Mouse (Mus musculus) embryonic fibroblast, embryonic 13.5 days (primary cell): ENCODE measurements around the gene Vtcn1. TPM values are rescaled to one million over a fixed set of nuclear protein-coding genes. Genes with fewer than 3 reads are reported as not detected.
"Not testable (repeated sequence)": the region's sequence is repeated elsewhere in the genome, so short reads cannot be mapped to it uniquely, and the experiment has no call there.

Source experiments
- H3K27ac ChIP-seq: 2 replicates; pipeline ENCODE4 v1.5.1; 2012; ENCODE audit warnings: low read length, control low read depth, inconsistent platforms; ENCODE audit not compliant: insufficient read depth
- H3K4me1 ChIP-seq: 2 replicates; pipeline ENCODE4 v1.6.1; 2011; ENCODE audit warnings: low read length; ENCODE audit not compliant: control insufficient read depth, insufficient read depth
- H3K4me3 ChIP-seq: 2 replicates; pipeline ENCODE4 v1.5.1; 2011; ENCODE audit warnings: mild to moderate bottlenecking, control low read depth, low read length; ENCODE audit not compliant: insufficient read depth
- CTCF ChIP-seq: IDR thresholded peaks from 2 replicates; pipeline ENCODE4 v1.5.1; 2011; ENCODE audit warnings: mild to moderate bottlenecking, control low read depth, low read length, moderate library complexity, borderline replicate concordance; ENCODE audit not compliant: insufficient read depth
- POLR2A ChIP-seq: IDR thresholded peaks from 2 replicates; pipeline ENCODE4 v1.6.1; 2011; ENCODE audit warnings: low read depth, mild to moderate bottlenecking, control low read depth, low read length, moderate library complexity
- polyA plus RNA-seq: library from polyadenylated mRNA; stranded (reverse); fragments of >200 nt; gene quantifications from 2 replicates; pipeline ENCODE4 v1.2.4, GENCODE M21; 2011; ENCODE audit warnings: low read depth; ENCODE audit not compliant: missing spikeins, insufficient read length

Vtcn1 gene
- polyA plus RNA-seq, 1 experiment = not detected

DNA sequence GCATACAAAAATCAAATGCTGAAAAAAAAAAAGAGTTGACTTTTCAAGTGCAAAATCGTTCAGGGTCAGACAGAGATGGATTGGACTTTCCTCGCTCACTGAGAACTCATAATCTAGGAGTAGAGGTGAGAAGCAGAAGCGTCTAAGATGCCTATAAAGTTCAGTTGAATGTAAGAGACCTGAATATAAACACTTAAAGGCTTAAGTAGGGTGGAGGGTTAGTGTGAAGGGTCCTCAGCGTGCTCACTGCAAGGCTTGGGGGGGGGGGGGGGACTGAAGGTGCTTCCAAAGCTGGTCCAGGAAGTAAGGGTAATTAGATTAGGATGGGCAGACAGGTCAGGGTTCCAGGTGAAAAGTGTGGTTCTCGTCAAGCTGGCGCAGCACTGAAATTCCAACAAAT is 19.3 kb upstream of the Vtcn1 start:
- no peak for TF ChIP-seq POLR2A
- no peak for TF ChIP-seq CTCF
- Histone ChIP-seq H3K27ac (no peak overlapping the region), H3K4me3 (no peak overlapping the region), H3K4me1 (no peaks in the 10 kb centered on the region)

DNA sequence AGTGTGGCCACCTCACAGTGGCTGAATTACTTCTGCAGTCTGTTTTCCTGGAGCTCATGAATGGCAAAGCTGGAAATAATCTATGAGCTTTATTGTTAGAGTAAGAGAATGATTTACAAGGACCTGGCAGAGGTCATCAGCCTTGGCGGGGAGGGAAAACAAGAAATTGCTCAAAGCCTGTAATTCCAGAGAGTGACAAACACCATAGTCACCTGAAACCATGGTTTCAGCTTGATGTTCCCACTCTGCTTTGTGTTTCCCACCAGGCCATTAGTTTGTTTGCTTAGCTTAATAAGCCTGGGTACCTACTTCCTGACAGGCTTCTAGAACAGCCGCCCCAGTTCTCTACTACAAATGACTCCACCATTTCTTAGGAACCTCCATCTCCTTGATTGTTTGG is 14.8 kb upstream of the Vtcn1 start:
- Histone ChIP-seq H3K4me3 (no peak overlapping the region), H3K27ac (no peak overlapping the region), H3K4me1 (no peaks in the 10 kb centered on the region)
- TF ChIP-seq CTCF = no peak

DNA sequence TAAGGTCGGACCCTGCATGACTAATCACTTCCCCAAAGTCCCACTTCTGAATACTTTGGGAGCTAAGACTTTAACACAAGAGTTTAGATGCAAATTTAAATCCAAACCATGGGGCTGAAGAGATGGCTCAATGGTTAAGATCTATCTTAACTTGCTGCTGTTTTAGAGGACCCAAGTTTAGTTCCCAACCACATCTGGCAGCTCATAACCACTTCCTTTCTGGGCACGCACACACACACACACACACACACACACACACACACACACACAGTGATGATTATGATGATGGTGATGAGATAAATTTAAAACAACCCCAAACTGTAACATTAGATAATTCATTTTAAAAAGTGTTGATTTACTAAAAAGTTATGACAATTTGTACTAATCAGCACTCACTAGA is 13.4 kb upstream of the Vtcn1 start:
- Histone ChIP-seq H3K27ac (no peak overlapping the region), H3K4me3 (no peak overlapping the region), H3K4me1 (no peaks in the 10 kb centered on the region)
- TF ChIP-seq POLR2A (no peak), CTCF (no peak)

DNA sequence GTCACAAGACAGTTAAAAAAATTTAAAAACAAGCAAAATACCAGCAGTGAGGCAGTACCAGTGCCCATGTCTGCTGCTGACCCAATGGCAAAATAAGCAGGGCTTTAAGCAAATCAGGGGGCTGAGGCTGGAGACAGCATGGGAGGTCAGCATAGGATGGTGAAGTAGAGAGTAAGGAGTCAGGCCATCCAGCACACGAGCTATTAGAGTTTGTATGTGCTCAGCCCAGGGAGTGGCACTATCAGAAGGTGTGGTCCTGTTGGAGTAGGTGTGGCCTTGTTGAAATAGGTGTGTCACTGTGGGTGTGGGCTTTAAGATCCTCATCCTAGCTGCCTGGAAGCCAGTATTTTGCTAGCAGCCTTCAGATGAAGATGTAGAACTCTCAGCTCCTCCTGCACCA is 9.8 kb upstream of the Vtcn1 start:
- H3K27ac ChIP-seq, H3K4me3 ChIP-seq, H3K4me1 ChIP-seq: not testable (repeated sequence)

DNA sequence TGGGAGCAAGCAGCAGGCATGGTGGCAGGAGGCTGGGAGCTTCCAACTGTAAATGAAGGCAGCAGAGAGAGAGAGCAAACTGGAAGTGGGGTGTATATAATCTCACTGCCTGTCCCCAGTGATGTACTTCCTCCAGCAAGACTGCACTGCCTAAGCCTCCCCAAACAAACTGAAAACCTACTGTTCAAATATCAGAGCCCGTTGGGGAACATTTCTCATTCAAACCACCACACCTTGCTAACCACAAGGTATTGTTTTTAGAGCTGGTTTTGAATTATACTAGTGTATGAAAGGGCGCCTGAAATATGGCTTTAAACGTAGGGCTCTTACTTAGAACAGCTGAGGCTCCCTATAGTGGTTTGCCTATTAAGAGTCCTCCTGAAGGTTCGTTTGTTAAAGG is 6.5 kb upstream of the Vtcn1 start:
- Histone ChIP-seq H3K4me3 (no peak overlapping the region), H3K27ac (no peak overlapping the region), H3K4me1 (no peaks in the 10 kb centered on the region)
- TF ChIP-seq POLR2A = no peak
- no peak for TF ChIP-seq CTCF

DNA sequence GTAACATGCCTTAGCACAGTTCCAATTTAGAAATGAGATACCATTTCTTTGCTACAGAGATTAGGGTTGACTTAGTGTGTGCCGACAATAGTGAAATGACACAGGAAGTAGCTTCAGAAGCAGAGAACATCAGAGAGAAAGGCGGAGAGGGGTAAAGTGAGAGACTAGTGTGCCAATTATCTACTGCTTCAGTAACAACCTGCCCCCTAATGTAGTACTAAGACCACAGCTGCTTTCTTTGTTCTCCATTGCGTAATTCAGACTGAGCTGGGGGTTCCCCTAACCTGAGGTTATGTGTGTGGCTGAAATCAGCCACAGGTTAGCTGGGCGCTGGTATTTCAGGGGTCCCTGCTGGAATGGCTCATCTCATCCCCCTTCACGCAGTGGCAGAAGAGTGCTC is 5.7 kb upstream of the Vtcn1 start:
- H3K4me1 ChIP-seq = no peaks in the 10 kb centered on the region
- H3K27ac ChIP-seq = no peak overlapping the region
- TF ChIP-seq POLR2A = no peak
- no peak overlapping the region for H3K4me3 ChIP-seq

DNA sequence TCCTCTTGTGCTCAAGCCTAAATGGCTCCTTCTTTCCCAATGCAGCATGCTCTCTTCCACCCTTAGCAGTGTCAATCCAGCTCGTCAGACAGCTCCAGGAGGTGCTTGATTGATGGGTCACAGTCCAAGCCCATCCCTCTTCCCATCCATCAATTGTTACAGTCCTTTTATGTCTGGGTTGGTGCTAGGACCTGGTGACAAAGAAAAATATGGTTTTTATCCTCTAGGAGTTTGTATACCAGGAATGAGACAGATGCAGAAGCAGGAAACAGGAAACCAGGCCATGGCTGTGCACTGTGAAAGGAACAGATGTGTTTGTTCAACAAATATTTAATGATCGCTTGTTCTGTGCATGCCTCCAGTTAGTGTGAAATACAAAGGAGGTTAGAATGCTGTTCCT is 4.4 kb upstream of the Vtcn1 start:
- no peak overlapping the region for H3K27ac ChIP-seq
- TF ChIP-seq CTCF (no peak), POLR2A (no peak)
- no peak overlapping the region for H3K4me3 ChIP-seq
- H3K4me1 ChIP-seq = no peaks in the 10 kb centered on the region

DNA sequence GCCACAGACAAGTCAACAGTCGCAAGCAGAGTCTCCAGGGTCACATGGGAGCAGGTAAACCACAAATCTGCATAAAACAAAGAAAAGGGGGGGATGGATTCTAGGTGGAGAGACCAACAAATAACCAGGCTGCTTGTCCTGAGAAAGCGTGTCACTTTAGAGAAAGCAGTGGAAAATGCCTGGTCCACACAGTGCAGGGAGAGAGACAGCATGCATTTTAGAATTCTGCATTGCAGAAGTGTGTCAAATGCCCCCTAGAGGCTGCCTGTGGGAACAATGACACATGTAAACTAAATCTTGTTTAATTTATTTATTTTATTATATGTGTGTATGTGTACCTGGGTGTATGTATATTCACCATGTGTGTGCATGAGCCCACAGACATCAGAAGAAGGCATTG is 4.0 kb upstream of the Vtcn1 start:
- TF ChIP-seq POLR2A (no peak), CTCF (no peak)
- Histone ChIP-seq H3K4me1 (no peaks in the 10 kb centered on the region), H3K4me3 (no peak overlapping the region), H3K27ac (no peak overlapping the region)

DNA sequence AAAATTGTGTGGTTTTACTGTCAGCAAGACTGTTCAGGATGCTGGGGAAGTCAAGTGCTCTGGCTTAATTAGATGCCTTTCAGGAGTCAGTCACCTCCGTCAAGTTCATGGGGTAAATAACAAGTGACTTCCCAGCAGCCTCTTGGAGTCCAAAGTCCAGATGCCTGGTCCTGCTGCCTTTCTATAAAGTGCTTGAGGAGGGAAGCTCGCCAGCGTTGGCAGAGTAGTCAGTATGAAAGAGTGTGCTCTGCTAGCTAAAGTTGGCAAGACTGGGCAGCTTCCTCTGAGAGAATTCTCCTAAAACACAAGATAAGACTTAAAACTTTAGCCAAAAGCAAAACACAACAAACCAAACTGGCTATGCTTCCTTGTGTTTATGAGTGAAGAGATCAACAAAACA is 18.5 kb downstream of the Vtcn1 start:
- Histone ChIP-seq H3K27ac (no peak overlapping the region), H3K4me3 (no peak overlapping the region), H3K4me1 (no peaks in the 10 kb centered on the region; the same call in 1 of the 2 replicates)
- TF ChIP-seq POLR2A (no peak), CTCF (no peak)

DNA sequence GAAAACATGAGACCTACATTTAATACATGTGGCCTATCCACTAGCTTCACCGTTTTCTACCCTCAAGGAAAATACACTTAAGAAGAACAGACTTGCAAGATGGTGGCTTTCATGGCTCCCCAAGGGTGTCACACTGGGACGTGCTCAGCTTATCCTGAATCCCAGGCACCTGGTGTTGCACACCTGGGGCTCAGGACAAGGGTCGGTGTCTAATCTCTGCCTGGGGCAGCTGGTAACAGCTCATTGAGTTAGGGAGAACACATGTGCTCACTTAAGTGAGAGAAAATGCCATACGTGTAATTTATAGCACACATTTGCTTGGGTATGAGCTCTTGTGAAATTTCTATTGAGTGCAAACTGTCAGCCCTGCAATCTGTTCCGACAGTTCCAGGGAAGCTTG is 19.1 kb downstream of the Vtcn1 start:
- no peak overlapping the region for H3K27ac ChIP-seq
- no peak for TF ChIP-seq POLR2A
- TF ChIP-seq CTCF = no peak

DNA sequence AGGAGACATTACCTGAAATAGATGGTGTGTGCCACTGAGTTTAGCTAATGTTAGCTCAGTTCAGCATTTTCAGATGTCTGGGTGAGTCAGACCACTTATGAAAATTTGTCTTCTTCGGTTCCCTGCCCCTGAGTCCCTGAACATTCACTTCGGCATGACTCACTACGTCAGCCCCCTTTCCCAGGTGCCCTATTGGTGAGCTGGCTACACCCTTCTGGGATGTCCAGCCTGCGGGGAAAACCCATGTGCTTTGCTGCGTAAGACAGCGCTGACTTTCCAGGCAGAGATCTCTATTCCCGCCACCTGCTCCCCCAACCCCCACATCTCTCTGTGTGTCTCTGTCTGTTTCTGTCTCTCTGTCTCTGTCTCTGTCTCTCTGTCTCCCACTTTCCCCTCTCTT is 23.1 kb downstream of the Vtcn1 start:
- TF ChIP-seq CTCF (no peak), POLR2A (no peak)
- Histone ChIP-seq H3K27ac (no peak overlapping the region), H3K4me3 (no peak overlapping the region), H3K4me1 (no peaks in the 10 kb centered on the region; the same call in 1 of the 2 replicates)

More for the DNA sequence above, 19.1 kb downstream of the Vtcn1 start:
- no peak overlapping the region for H3K4me3 ChIP-seq
- no peaks in the 10 kb centered on the region; the same call in 1 of the 2 replicates for H3K4me1 ChIP-seq

DNA sequence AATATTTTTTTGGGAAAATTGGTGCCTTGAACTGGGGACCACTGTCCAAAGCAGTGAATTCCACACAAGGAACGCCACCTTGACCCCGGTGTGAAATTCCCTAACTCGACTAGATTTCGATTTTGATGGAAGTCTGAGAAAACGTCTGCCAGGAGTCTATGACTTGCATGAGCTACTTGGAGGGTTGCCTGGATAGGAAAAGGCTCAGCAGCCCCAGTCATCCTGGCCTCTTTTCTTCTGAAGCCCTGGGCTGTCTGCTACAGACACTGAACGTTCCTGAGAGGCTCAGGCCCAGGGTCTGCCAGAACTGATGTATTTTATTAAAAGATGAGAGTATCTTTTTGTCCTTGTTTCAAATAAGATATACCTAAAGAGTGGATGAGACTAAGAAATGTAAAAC is 25.2 kb downstream of the Vtcn1 start:
- Histone ChIP-seq H3K4me3 (no peak overlapping the region), H3K4me1 (no peaks in the 10 kb centered on the region; the same call in 1 of the 2 replicates), H3K27ac (no peak overlapping the region)
- no peak for TF ChIP-seq POLR2A
- TF ChIP-seq CTCF = no peak
